Mouse (Mus musculus): Measurements from ENCODE around the gene Efl1.

The Efl1 gene

DNA sequence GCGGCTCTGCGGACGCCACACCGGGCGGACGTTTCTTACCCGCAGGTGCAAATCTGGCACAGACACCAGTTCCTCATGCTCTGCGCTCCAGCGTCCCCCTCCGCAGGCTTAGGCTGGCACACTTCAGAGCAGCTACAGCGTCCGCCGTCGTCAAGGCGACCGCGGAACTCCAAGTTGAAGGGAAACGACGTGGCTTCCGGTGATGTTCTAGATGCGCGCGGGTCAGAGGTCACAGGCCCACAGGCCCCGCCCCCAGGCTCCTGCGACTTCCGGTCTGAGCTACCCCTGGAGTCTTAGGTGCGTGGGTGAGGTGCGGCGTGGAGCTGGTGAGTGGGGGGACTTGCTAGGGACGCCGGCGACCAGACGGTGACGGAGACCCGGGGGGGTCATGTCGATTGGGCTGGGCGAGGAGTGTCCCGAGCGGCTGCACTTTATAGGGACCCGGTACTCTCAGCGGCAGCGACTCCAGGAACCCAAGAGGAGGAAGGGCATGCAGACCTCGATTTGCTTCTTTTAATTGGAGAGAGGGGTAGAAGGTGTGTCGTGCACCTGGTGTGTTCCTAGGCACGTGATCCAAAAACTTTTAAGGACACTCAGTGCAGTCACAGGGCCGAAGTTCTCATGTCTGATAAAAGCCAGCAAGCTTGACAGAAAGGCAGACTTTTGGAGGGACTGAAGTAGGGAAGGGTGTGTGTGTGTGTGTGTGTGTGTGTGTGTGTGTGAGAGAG lies at the start of gene Efl1, which contains the start of gene Saxo2:
Efl1 (plus strand) TSS at position 262 of the 728 bp plus-strand sequence.
Saxo2 (minus strand) TSS at position 176 of the 728 bp plus-strand sequence.
- DNase-seq: peak; percentile 95 to 96

DNA sequence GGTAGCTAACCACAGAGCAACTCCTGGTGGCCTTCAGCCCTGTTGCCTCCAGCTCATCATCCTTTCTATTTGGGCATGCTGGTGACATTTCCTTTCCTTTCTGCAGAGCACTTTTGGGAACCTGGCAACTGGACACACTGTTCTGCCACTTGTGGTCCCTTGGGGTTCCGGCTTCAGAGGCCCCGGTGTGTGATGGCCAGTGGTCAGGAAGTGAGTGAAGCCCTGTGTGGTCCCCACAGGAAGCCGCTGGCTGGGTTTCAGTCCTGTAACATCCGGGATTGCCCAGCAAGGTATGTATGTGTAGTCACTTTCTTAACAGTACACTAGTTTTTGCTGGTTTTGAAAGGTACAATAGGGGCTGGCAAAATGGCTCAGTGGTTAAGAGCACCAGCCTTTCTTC lies 46.4 kb upstream of the Efl1 start:
- no peak for DNase-seq

DNA sequence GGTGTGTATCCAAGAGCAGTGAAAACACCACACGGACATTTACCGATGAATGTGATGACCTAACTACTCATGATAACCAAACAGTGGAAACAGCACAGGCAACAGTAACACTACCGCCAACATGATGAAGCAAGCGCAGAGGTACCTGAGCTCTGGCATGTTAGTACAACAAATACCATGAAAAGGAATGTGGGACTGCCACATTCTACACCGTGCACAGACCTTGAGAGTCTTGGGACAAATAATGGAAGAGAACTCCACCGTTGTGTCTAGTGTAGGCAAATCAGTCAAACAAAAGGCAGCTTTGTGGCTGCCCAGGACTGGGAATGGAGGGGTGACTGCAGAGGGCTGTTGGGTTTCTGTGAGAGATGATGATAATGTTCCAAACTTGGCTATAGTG lies 43.0 kb upstream of the Efl1 start:
- DNase-seq: no peak

DNA sequence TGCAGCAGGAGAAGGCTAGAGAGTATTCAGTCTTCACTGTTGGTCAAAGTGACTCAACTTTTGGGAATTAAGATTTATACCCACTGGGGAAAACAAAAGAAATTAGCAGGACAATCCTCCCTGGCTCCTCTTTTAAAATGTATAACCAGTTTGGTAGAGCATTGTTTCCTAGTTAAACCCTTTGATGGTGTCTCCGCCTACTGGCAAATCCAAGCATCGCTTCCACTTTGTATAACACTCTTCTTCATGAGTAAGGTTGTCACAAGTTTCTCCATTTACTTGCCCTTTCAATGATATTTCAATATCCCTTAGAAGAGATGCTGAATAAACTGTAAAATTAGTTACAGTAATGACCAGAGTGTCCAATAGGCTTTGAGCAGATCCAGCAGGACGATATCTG lies 38.8 kb upstream of the Efl1 start:
- DNase-seq: no peak

DNA sequence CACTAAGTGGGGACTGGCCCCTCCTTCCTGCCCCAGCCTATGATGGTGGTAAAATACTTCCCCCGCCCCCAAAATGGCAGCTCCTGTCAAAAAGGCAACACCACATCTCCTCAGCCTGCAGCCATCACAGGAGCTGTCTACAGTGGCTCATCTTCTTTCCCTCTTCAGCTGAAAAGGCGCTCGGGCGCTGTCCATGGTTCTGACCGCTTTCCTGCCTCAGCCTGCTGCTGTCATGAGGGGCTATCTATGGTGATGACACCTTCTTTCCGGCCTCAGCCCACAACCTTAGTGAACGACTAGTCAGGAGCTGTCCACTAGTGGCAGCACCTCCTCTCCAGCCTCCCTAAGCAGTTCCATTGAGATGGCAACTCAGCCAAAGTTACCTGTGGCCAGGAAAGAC lies 23.1 kb upstream of the Efl1 start:
- DNase-seq: no peak

DNA sequence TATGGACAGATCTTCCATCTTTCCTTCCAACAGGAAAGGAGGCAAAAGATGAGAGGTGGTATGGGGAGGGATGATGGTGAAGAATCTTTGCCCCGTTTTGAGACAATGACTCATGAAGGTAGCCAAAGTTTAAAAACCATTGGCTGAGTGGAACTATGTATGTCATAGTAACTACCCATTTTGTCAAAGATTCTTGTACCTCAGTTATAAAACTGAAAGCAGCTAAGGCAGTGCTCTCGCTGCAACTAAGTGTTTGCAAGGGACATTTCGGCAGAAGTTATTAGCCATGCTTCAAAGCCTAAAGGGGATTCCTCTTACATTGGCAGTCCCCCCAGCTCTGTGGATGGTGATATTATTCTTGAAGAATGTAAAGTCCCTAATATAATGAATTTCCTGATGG lies 1.2 kb upstream of the Efl1 start:
- DNase-seq: no peak

DNA sequence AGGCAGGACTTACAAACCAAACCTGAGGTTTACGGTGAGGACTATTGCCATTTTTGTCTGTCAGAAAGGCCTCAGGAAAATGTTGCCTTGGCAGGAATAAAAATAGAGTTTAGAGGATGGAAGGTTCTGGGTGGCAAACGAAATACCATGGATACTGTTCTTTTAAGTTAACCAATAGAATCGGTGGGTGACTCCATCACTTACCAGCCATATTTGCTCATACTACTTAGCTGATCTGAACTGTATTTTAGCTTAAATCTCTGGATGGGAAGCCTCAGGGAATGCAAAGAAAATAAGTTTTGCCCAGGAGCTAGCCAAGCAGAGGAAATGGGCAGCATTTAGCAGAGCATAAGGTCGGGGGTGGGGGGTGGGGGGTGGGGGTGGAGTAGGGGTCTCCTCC lies 505 bp upstream of the Efl1 start:
- DNase-seq: no peak

DNA sequence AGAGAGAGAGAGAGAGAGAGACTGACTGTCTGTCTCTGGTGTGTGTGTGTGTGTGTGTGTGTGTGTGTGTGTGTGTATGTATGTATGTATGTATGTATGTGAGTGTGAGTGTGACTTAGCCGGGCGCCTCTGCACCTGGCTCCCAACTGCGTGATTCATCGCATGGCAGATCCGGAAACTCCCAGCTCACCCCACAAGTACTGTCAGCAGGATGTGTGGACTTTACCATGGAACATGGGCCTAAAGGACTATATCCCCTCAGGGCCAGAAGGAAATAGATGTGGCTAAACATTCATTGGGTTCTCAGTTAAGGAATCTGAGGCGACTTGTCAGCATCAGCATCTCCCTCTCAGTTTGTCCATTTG lies 649 bp downstream of the Efl1 start:
- DNase-seq: peak in 1 of 2 experiments; percentile 12

DNA sequence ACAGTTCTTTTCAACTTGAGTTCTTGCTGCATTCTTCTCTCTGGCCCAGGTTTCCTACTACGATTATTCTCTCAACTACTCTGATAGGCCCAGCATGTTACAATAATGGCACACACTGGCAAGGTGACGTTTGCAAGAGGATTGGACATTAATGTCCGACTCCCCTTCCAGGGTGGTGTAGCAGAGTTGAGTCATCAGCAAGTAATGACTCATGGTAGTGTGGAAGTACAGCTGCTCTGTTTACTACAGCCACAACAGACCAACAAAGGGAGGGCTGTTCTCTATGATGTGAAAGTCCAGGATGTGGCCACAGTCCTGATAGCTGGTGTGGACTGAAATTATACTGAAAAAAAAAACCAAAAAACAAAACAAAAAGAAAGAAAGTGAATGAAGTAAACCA lies 16.2 kb downstream of the Efl1 start:
- DNase-seq: no peak

DNA sequence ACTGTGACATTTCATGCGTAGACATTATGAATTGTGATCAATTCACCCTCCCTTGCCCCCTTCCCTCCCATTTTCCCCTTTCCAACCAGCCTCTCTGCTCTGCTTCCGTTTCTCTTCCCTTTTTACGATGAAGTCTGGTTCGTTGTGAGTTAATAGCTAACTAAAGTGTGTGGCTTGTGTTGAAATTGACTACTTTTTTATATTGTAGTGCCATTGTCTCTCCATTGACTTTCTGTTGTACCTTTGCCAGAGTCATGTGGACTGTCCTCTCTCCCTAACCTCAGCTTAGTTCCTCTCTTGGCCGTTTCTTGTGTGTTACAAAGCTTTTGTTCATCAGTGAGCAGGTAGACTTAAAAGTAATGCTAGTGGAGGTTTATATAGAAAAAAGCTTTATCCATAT lies 27.6 kb downstream of the Efl1 start:
- no peak for DNase-seq

DNA sequence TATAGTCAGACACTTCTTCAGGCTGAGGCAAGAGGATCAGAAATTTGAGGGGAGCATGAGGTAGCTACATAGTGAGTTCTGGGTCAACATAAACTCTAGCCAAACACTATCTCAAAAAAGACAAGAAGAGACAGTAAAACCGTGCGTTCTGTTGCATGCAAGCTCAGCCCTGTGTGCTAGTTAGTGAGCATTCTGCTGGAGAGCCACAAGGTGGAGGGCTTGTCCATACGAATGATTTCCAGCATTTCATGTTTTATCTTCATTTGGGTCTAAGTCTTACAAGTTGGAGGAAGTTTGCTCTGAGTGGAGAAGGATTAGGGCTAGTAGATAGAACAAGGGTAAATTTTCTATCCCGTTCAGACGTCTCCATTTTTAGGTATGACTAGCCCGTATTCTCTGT lies 28.4 kb downstream of the Efl1 start:
- DNase-seq: no peak

DNA sequence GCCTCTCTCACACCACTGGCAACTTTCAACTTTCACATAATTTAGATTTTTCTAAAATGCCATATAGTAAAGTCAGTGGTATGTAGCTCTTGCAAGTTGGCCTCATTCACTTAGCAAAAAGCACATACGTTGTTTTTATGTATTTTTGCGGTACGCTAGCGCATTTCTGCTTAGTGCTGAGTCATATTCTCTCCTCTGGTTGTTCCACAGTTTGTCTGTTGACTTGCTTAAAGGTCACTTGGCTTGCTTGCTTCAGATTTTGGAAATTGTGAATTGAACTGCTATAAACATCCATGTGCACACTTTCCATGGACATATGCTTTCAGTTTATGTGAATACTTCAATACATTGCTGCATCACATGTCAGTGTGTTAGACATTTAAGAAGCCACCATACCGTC lies 31.5 kb downstream of the Efl1 start:
- no peak for DNase-seq

DNA sequence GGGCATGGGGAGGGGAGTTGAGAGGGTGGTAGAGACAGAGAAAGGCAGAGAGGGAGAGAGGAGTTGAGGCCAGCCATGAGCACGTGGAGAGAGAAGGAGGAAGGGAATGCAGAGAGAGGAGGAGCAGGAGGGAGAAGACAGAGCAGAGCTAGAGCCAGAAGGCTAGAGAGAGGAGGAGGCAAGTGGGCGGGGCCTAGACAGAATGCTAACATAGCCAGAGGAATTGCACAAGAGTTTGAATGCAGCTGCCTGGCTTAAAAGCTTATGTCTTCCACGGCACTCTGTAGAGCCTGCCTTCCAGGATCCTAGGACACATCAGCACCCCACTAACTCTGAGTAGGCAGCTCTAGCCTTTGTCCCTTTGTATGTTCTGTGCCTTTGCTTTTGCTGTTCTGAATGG lies 40.3 kb downstream of the Efl1 start:
- DNase-seq: no peak

DNA sequence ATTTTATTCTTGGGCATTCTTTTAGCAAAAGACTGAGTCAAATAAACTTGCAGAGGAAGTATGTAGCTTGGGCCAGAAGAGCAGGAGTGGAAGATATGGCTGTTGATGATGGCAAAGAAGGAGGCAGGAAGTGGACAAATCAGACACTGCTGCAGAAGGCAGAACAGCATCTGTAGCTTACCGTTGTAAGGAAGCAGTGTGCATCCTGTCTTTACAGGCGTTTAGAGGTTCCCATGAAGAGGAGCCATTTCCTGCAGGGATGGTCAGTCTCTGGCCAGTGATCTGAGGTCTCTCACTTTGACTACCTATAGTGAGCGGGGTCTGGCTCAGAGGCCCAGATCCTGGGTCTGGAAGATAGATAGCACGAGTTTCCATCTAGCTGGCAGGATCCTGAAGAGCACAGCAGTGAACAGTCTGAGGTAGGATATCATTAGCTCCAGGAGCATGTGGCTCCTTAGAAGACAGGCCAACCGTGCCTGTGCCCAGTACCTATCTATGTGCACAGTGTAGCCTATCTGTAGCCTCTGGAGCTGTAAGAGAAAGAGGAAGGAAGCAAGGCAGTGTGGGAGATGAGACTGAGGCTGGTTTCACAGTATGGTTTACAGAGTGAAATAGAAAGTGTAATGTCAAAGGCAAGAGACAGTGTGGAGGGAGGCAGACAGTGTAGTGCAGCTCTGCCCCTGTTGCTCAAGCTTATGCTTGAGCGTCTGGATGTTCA lies 42.8 kb downstream of the Efl1 start:
- DNase-seq: no peak

DNA sequence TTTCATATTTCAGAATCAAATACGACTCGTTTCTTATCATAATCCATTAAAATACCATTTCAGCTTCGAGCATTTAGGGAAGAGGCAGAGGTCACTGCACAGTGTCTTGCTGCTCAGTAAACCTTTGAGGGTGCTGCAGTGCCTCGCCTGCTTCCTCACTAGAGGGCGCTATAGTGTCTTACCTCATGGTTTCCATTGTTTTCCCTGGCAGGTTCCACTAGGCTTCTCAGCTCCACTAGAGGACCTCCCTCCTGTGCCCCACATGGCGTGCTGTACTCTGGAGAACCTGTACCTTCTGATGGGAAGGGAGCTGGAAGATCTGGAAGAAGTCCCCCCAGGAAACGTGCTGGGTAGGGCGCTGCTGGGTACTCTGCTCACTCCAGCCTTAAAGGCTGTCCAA lies 49.3 kb downstream of the Efl1 start:
- no peak for DNase-seq

DNA sequence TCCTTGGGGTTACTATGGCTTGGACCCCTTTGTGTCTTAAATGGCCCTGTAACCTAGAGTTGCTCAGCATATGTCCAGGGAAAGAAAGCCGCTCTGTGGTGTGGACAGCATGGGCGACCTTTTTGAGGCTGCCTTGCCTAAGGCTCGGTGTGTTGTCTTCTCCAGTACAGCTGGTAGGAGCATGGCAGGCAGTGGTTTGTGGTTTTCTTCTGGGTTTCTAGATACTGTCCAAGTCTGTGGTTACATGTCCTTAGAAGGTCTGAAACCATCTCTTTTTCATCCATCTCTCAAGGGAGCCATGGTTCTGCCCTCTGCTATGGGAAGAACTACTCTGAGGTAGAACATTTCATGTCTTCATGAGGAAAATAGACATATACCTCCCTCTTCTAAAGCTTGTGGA lies 50.6 kb downstream of the Efl1 start:
- no peak for DNase-seq

DNA sequence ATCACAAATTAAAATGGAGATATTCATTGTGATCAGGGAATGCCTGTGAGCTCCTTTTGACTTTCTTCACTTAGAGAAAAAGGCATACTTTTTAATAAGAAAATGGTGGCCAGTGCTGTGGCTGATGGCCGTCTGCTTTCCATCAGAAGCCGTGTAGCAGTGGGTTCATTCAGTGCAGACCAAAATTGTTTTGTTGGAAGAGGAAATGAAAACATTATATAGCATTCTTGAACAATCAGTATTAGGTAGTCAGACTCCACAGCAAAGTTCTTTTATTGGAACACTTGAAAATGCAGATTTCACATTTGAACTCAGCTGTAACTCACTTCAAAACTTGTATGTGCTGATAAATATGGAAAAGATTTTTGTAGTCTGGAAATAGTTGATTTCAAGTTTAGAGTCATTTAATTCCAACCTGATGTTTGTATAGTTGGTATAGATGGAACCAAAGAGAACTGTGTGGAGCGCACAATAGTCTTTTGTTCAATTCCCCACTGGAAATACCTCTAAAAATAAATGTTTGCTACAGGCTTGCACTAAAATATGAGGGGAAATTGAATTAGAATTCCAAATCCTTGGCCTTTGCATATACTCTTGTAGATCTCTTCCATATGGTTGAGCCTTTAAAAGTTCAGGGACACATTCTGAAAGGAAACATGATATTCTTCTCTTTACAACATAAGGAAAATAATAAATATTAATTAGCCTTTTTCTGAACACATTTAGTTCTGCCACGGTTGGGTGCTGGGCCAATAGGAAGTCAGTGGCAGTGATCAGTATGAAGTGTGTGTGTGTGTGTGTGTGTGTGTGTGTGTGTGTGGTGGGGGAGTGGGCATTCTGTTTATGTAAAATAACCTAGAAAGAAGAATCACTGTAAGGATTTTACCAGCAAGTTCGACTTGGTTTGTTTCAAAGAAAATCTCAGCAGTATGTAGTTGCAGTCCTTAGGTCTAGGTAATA lies 54.2 kb downstream of the Efl1 start:
- no peak for DNase-seq

DNA sequence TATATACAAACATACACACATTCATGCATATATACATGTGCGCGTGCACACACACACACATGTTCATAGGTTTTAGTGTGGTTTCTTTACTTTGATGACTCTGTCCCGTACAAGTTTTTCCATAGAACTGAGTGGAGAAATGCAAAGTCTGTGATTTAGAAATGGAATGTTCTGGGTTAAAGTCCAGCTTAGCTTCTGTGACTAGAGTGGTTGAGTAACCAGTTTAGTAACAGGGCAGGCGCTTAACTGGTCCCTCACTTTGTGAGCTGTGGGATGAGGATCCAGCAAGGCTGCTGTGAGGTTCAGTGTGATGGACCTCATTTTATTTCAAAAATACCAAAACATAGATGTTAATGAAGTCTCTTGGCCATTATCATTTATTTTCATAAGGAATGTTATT lies 60.8 kb downstream of the Efl1 start:
- DNase-seq: no peak

DNA sequence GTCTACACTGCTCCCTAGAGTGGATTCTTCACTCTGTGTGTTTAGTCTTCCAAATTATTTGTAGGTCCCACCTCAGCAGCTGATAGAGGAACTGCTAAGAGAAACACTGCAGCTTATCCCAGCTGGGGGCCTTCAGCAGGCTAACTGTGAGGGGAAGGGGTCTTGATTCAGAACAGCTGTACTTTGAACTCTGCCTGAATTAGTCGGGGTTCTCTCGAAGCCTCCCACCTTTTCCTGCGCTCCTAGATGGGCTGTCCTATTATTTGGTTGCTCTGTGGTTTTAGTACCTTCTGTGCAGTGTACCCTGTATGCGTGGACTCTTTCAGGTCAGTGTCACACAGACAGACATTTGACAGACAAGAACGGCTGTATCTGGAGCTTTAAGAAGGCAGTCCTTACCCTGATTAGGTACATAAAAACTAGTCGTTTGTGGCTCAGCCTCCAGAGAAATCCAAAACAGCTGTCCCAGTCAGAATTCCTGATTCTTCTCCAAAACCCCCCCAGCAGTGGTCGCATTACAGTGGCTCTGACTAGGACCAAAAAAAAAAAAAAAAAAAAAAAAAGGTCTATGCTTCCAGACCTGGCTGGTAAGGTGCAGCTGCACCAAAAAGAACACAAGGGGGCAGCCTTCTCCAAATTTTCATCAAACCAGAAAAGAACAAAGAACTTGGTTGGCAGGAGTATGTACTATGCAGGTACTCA lies 66.9 kb downstream of the Efl1 start:
- DNase-seq: peak; percentile 45 to 47

DNA sequence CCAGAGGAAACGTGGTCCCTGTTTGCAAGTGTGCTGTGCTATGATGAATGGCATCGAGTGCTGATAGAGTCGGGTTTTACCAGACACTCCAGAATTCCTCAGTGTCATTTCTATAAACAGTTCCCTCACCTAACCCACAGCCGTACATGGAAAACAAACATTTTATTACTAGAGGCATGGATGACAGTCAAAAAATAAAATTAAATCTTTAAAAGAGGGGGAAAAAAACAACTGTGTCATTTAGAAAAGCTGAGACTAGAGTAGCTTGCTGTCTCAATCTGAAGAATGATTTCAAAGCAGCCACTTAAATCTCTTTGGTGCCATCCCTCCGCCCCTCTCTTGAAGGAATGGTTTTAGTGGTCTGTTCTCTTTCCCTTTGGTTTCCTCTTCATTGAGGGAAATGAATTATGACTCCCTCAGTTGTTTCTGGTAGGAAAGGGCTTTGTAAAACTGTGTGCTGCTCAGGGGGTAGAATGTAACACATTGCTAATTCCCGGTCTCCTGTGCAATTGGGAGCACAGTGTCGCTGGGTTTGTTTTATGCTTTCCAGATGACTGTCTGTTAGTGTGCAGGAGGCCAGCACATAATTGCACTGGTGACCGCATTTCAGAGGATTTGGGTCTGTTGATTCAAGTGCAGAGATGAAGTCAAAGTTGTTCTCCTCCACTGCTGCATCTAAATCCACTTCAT lies 67.6 kb downstream of the Efl1 start:
- no peak for DNase-seq

DNA sequence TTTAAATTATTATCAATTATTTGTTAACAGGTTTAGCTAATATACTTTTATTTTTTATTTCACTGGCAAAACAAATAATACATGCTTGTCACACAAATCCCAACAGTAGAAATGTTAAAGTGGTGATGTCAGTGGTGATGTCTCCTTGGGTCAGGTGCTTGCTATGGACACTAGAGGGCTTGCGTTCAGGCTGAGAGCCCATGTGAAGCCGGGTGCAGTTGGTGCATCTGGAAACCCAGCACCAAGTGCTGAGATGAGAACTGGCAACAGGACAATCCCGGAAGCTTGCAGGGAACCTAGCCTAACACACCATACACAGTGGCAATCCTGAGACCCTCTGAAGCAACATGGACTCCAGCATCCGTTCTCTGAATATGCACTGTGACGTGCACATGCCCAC lies 70.9 kb downstream of the Efl1 start:
- DNase-seq: no peak

DNA sequence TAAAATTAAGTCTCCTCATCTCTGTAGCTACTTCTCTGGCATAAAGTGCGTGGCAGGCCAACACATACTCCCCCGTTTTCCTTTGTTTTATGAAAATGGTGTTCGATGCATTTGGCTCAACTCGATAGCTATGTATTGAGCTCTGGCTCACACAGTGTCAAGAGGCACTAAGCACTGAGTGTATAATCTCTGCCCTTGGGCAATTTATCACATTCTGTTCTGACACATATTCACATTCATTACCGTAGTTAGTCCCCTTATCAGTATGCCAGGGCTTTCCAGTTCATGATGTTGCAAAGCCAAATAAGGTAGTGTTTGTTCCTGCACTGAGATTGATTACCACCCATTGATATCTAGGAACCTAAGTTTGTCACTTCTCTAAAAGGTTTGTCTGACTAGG lies 71.3 kb downstream of the Efl1 start:
- DNase-seq: no peak

Measured in cerebellum, adult 18-20 months (tissue).